Mouse (Mus musculus) heart, adult 2 months (tissue): ENCODE data around the gene Gm43552. TPM values are rescaled to one million over a fixed set of nuclear protein-coding genes. Genes with fewer than 3 reads are reported as not detected.

Source experiments
- DNase-seq, 2 experiments: peaks; one replicate each; pipeline ENCODE4 v3.0.0; 2021
- H3K27ac ChIP-seq: fragments of 200-600 bp; 2 replicates; pipeline ENCODE4 v1.8.1; 2022
- H3K27me3 ChIP-seq: fragments of 200-500 bp; 2 replicates; pipeline ENCODE4 v1.6.1; 2012; ENCODE audit warnings: mild to moderate bottlenecking, low read length, inconsistent platforms, mixed read lengths; ENCODE audit not compliant: control insufficient read depth, insufficient read depth
- H3K36me3 ChIP-seq: fragments of 200-500 bp; 2 replicates; pipeline ENCODE4 v1.6.1; 2012; ENCODE audit warnings: low read length, inconsistent platforms; ENCODE audit not compliant: control insufficient read depth, insufficient read depth
- H3K4me1 ChIP-seq: fragments of 200-500 bp; 2 replicates; pipeline ENCODE4 v1.6.1; 2011; ENCODE audit warnings: low read length; ENCODE audit not compliant: control insufficient read depth, insufficient read depth
- H3K4me3 ChIP-seq: fragments of 200-600 bp; 2 replicates; pipeline ENCODE4 v1.8.1; 2022
- H3K79me2 ChIP-seq: fragments of 200-500 bp; replicated peaks from 2 replicates; pipeline ENCODE4 v1.6.1; 2012; ENCODE audit warnings: mild to moderate bottlenecking, inconsistent platforms, low read length, moderate library complexity, mixed read lengths; ENCODE audit not compliant: control insufficient read depth, insufficient read depth
- H3K9ac ChIP-seq: fragments of 200-500 bp; 2 replicates; pipeline ENCODE4 v1.6.1; 2012; ENCODE audit warnings: low read depth, mild to moderate bottlenecking, control low read depth, inconsistent platforms, low read length, mixed read lengths
- CTCF ChIP-seq: fragments of 200-600 bp; IDR thresholded peaks from 2 replicates; pipeline ENCODE4 v1.8.1; 2022; ENCODE audit warnings: antibody characterized with exemption, mild to moderate bottlenecking, moderate library complexity
- EP300 ChIP-seq: fragments of 200-500 bp; IDR thresholded peaks from 2 replicates; pipeline ENCODE4 v1.6.1; 2011; ENCODE audit warnings: low read depth, low read length, control low read depth; ENCODE audit not compliant: insufficient read depth
- POLR2A ChIP-seq: fragments of 200-500 bp; IDR thresholded peaks from 2 replicates; pipeline ENCODE4 v1.6.1; 2011; ENCODE audit warnings: mild to moderate bottlenecking, low read depth, low read length, control low read depth; ENCODE audit not compliant: insufficient read depth
- WGBS: fragments of 180-500 bp; shearing (Covaris S2); methylation state at CpG from one replicate; pipeline ENCODE4 v1.1.7; 2018; 5-methylcytosine and 5-hydroxymethylcytosine counted together
- intact Hi-C: fragments of 180-260 bp; cut with DNase I; formaldehyde crosslinking; loops from one replicate; pipeline ENCODE4 v1.15.1; 2025
- polyA plus RNA-seq: library from polyadenylated mRNA; depleted of rRNA; stranded (reverse); fragments of >200 nt; gene quantifications from 2 replicates; pipeline ENCODE4 v1.2.3, GENCODE M21; 2012
- total RNA-seq, 2 experiments: library from RNA; stranded (reverse); gene quantifications; 2 replicates each; pipeline ENCODE4 v1.2.3; 2021

Gene Gm43552
- total and polyA plus RNA-seq, 3 experiments = not detected

DNA sequence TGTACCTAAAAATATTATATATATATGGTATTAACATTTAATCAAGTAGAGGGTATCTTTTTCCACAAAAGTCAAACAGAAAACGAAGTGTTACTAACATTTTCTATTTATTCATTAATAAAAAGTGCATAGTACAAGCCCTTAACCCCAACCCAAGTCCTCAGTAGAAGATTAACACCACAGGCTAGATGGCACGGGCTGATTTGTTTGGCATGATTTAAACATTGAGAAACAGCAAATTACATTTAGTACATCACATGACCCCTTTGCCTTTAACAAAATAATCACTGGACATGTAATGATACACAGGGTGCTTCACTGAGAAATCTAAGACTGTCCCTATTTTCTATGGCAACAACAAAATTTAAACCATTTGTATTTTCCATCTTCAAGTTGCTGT lies 45.9 kb downstream of the Gm43552 start:
- no peaks in the 10 kb centered on the region for H3K36me3 ChIP-seq
- peaks cover 2% of the 10 kb centered on the region; the same call in 1 of the 2 replicates for H3K4me1 ChIP-seq
- H3K4me3 ChIP-seq = no peak overlapping the region
- DNase-seq = no peak
- TF ChIP-seq POLR2A (no peak), EP300 (no peak), CTCF (no peak)
- H3K9ac ChIP-seq = no peak overlapping the region
- intact Hi-C loops = no loop called here
- WGBS = 87% methylated on average over 2 of the region's 2 CpGs
- H3K79me2 ChIP-seq = no peaks in the 10 kb centered on the region
- no peaks in the 10 kb centered on the region for H3K27me3 ChIP-seq
- no peak overlapping the region for H3K27ac ChIP-seq

DNA sequence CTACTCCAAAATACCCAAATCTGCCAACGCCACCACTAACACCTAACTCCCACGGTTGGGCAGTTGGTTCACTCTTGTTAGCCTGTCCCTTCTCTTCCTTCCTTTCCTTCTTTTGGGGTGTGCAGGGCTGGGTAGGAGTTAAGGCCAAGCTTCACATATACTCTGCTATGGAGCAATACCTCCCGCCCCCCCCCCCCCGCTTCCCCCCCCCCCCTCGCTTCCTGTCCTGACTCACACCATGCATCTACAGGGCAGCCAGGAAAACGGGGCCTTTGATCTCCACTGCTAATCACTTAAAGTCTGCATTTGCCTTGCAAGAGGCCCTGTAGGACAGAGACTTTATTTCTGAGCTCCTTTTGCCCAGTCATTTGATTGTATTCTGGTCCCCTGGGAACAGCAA lies 47.7 kb downstream of the Gm43552 start:
- H3K27ac ChIP-seq = no peak overlapping the region
- WGBS = 23% methylated on average over 3 of the region's 6 CpGs
- H3K27me3 ChIP-seq = no peaks in the 10 kb centered on the region

DNA sequence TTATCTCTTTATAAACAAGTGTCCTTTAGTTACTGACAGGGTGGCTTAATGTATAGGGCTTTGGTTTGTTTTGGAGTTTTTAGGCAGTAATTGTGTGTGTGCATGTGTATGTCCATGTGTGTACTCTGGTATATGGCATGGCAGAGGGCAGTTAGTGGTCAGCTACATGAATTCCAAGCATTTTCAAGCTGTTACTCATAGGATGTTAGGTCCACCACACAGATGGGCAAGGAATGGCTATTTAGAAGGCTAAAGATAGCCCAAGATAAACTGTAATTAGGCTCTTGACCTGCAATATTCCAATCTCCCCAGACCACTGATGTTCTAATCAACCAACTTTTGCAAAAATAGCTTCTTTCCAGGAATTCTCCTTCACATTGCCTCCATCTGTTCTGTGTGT lies 54.6 kb downstream of the Gm43552 start:
- no peak overlapping the region for H3K4me3 ChIP-seq
- TF ChIP-seq CTCF (no peak), POLR2A (no peak), EP300 (no peak)
- no peaks in the 10 kb centered on the region for H3K79me2 ChIP-seq
- no peaks in the 10 kb centered on the region for H3K27me3 ChIP-seq
- DNase-seq = no peak
- peaks cover 2% of the 10 kb centered on the region; the same call in 1 of the 2 replicates for H3K4me1 ChIP-seq
- H3K36me3 ChIP-seq = no peaks in the 10 kb centered on the region
- no peak overlapping the region for H3K9ac ChIP-seq
- intact Hi-C loops = loop anchor here (5.0 kb wide), 1 partner anchor 99 kb away; the partner anchor contains the start of genes Smim14 and Ube2k
- no peak overlapping the region for H3K27ac ChIP-seq

More for the DNA sequence above, 47.7 kb downstream of the Gm43552 start:
- intact Hi-C loops = no loop called here
- H3K4me3 ChIP-seq = no peak overlapping the region
- TF ChIP-seq CTCF (no peak), EP300 (no peak), POLR2A (no peak)
- H3K9ac ChIP-seq = no peak overlapping the region
- DNase-seq = no peak
- no peaks in the 10 kb centered on the region for H3K36me3 ChIP-seq
- H3K79me2 ChIP-seq = no peaks in the 10 kb centered on the region
- H3K4me1 ChIP-seq = peaks cover 2% of the 10 kb centered on the region; the same call in 1 of the 2 replicates

DNA sequence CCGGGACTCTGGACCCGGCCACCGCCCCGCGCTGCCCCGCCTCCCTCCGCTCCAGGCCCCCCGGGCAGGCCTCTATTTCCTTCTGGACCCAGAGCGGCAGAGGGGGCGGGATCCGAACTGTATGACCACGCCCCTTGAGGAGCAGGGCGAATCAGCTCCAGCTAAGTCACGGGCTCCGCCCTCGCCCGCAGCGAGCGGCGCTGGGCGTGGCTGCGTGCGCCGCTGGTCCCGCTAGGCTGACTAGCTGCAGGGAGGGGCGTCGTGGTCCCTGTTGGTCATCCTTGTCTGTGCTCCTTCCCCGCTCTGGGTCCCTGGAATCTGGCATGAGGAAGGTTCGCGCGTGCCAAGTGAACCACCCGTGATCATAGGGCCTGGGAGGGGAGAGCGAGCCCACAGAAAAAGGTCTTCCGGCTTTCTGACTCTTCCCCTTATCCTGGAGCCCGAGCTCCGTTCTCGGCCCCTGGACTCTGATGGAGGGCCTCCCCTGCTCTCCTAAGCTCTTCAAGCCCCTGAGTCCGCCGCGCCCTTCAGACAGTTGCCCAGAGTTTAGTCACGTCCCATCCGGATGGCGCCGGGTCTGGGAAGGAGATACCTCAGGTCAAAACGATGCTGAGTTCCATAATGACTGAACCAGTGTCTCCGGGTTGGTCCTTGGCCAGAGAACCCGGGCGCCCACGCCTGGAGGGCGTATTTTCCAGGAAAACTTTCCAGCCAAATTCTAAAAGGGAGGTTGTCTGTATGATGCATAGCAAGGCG lies 56.6 kb downstream of the Gm43552 start, which contains the start of gene Ugdh:
Gene Ugdh (minus strand): TSS at position 144 of the 756 bp plus-strand sequence.
- peaks cover 2% of the 10 kb centered on the region; the same call in 1 of the 2 replicates for H3K4me1 ChIP-seq
- H3K79me2 ChIP-seq = no peaks in the 10 kb centered on the region
- no peaks in the 10 kb centered on the region for H3K27me3 ChIP-seq
- peak; percentile 97 to 99 for DNase-seq
- H3K4me3 ChIP-seq = peak within 1 kb of the TSS; percentile 87
- peak within 1 kb of the TSS; percentile 96 for H3K27ac ChIP-seq
- TF ChIP-seq EP300 (0 out of 2 replicates have a peak, but pooled peaks have one; percentile 57), CTCF (peak; percentile 14; the same call in 1 of the 2 replicates), POLR2A (peak; percentile 97)
- intact Hi-C loops = loop anchor here (1.0 to 5.0 kb wide), 3 partner anchors 45 to 101 kb away; partner anchors contain the start of genes Gm43552, Lias, Rpl9 and Smim14
- peak within 1 kb of the TSS; percentile 93 for H3K9ac ChIP-seq
- no peaks in the 10 kb centered on the region for H3K36me3 ChIP-seq
- under 1% methylated on average over 51 of the region's 51 CpGs for WGBS

DNA sequence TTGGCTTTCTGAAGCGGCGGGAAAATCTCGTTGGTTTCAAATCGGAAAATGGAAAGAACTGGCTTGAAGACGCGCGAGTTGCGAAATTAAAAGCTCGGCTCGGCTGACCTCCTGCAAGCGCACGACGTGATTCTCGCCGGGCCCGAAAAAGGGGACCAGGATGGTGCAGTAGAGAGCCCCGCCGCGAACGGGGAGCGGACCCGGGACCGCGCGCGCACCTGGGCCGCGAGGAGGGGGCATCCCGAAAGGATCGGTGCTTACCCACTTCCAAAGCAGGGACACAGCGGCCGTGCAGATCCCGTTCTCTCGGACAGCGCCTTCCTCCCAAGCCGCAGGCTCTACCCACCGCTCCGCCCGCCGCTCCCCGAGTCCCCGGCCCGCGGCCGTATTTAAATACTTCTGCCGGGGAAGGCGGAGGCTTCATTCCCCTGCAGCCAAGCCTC lies 57.2 kb downstream of the Gm43552 start:
- H3K4me1 ChIP-seq = peaks cover 2% of the 10 kb centered on the region; the same call in 1 of the 2 replicates
- H3K9ac ChIP-seq = peak overlapping the region; percentile 93
- no peaks in the 10 kb centered on the region for H3K27me3 ChIP-seq
- H3K79me2 ChIP-seq = no peaks in the 10 kb centered on the region
- intact Hi-C loops = loop anchor here (1.0 to 5.0 kb wide), 2 partner anchors 57 to 102 kb away; partner anchors contain the start of genes Gm43552, Smim14 and Ube2k
- 1% methylated on average over 39 of the region's 47 CpGs for WGBS
- H3K4me3 ChIP-seq = peak overlapping the region; percentile 87
- peak overlapping the region; percentile 96 for H3K27ac ChIP-seq
- DNase-seq = no peak
- no peak; the same call in 1 of the 2 replicates for TF ChIP-seq POLR2A
- no peak for TF ChIP-seq CTCF
- no peak for TF ChIP-seq EP300
- no peaks in the 10 kb centered on the region for H3K36me3 ChIP-seq
